20 mouse cellular contexts compared by ENCODE assay signal in genomic region chrX:19311377-19311776, GRCm38 (mm10).
"Had no signal": no experiment of that assay in that cellular context is flagged by ENCODE, and none has a peak within 500 bp of the region (broad histone marks: within the 10 kb centered on the region; RNA-seq: fewer than 3 reads in every experiment).

No protein-coding gene starts in this region.

- H3K9ac ChIP-seq: liver, embryonic 13.5 days; midbrain, embryonic 13.5 days; neural tube, embryonic 12.5 days; neural tube, embryonic 15.5 days; stomach, embryonic 15.5 days had no signal

- H3K4me2 ChIP-seq: liver, embryonic 13.5 days; midbrain, embryonic 13.5 days; neural tube, embryonic 12.5 days; neural tube, embryonic 15.5 days; stomach, embryonic 15.5 days had no signal

- H3K36me3 ChIP-seq: liver, embryonic 13.5 days; midbrain, embryonic 10.5 days; midbrain, embryonic 13.5 days; neural tube, embryonic 12.5 days; neural tube, embryonic 15.5 days; stomach, embryonic 15.5 days had no signal

- H3K27me3 ChIP-seq: liver, embryonic 13.5 days; midbrain, embryonic 13.5 days; neural tube, embryonic 12.5 days; neural tube, embryonic 15.5 days; stomach, embryonic 15.5 days had no signal

- H3K4me1 ChIP-seq: liver, embryonic 13.5 days; megakaryocyte, embryonic 14.5 days; midbrain, embryonic 13.5 days; neural tube, embryonic 12.5 days; neural tube, embryonic 15.5 days; stomach, embryonic 15.5 days had no signal

- H3K27ac ChIP-seq: layer of hippocampus, adult 2 months; left cerebral cortex, adult 2 months; liver, embryonic 13.5 days; midbrain, embryonic 10.5 days; midbrain, embryonic 13.5 days; neural tube, embryonic 12.5 days; neural tube, embryonic 15.5 days; stomach, embryonic 15.5 days had no signal

- ATAC-seq: midbrain, embryonic 13.5 days had no signal

- H3K4me3 ChIP-seq: layer of hippocampus, adult 2 months; left cerebral cortex, adult 2 months; liver, embryonic 13.5 days; megakaryocyte, embryonic 14.5 days; midbrain, embryonic 10.5 days; midbrain, embryonic 13.5 days; neural tube, embryonic 12.5 days; neural tube, embryonic 15.5 days; stomach, embryonic 15.5 days had no signal

- H3K9me3 ChIP-seq: liver, embryonic 13.5 days; megakaryocyte, embryonic 14.5 days; midbrain, embryonic 10.5 days; midbrain, embryonic 13.5 days; neural tube, embryonic 12.5 days; neural tube, embryonic 15.5 days; stomach, embryonic 15.5 days had no signal

- DNase-seq: kidney, adult 9 months; kidney, postnatal 14 days; layer of hippocampus, postnatal 36 days; liver, embryonic 13.5 days; lung, adult 2 months; lung, postnatal 10 days; lung, postnatal 36 days; right cerebral cortex, adult 18-20 months; right cerebral cortex, postnatal 14 days; right cerebral cortex, postnatal 4 days; thymus, adult 18-20 months; thymus, postnatal 36 days had no signal
